Mouse (Mus musculus) T-cell, adult 2 months (primary cell): Measurements from ENCODE around the gene Higd1c.
"Not testable (repeated sequence)": the region's sequence is repeated elsewhere in the genome, so short reads cannot be mapped to it uniquely, and the experiment has no call there.

Source experiments
- DNase-seq: peaks from one replicate; pipeline ENCODE4 v3.0.0; 2022; ENCODE audit warnings: low spot score

The Higd1c gene

GRCm38 (mm10) chr15:100411731-100412130 is 47.4 kb downstream of the Higd1c start:
- DNase-seq: no peak

DNA sequence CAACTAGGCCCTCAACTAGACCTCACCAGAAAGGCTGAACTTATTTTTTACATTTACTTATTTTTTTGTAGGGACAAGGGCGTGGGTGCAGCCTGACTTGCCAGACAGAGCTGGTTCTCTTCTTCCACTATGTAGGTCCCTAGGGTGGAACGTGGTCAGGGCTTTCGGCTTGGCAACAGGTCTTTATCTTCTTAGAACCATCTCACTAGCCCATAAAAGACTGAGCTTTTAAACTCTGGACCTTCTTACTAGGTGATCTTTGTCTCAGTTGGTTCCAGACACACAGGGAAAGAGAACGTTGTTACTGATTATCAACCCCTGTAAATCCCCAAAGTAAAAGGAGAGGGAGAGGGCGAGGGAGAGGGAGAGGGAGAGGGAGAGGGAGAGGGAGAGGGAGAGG is 49.0 kb downstream of the Higd1c start:
- DNase-seq: no peak

GRCm38 (mm10) chr15:100414011-100414410 is 49.7 kb downstream of the Higd1c start:
- DNase-seq: peak; percentile 67

DNA sequence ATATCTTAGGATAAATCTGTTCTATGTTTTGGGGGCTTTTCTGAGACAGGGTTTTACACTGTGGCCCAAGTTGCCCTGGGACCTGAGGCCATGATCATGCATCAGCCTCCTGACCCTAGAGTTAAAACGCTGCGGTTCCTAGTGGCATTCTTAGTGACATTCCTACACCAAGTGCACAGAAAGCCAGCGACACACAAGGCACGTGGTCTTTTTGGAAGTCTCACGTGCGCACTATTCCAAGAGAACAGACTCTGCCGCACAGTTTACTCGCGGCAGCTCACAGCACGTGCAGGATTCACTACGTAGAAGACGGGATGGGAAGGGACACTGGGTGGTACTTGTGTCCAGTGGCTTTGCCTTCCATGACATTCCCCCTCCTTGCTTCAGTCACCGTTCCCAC is 50.6 kb downstream of the Higd1c start:
- no peak for DNase-seq

DNA sequence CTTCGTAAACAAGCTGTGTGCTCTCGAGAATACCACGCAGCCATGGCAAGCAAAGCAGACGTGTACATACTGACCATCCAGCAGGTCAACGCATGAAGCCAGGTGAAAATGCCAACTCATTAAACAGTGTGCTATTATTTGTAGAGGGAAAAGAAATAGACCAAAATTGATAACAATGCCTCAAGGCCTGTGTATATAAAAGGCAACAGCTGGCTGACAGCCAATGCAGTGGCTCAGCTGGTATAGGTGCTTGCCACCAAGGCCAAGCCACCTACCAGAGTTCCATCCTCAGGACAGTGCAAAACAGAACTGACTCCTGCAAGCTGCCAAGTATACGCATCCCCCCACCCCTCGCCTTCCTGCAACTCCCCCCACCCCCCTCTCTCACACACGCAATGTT is 51.3 kb downstream of the Higd1c start:
- DNase-seq: no peak

DNA sequence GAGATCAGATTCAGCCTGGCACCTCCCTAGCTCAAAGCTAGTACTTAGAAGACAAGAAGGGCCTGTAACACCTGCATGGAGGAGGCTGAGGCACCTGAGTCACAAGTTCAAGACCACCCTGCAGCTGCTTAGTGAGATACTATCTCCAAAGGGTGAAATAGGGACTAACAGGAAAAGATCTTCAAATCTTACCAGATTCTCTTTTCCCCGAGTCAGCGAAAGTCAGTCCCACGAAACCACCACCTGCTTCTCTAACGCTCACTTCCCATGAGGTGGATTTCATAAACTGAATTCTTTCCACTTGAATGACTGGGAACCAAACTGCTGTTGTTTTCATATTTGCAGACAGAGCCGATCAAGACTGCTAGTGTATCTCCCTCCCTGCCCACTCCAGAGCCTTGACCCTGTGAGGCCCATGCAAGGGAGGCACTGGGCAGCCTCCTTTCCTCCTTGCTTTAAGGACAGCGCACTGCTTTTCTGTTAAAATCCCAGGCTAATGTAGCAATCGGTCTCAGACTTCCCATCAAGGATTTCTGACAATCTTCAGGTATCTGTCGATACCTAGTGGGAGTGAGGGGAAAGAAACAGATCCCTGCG is 53.6 kb downstream of the Higd1c start:
- no peak for DNase-seq

DNA sequence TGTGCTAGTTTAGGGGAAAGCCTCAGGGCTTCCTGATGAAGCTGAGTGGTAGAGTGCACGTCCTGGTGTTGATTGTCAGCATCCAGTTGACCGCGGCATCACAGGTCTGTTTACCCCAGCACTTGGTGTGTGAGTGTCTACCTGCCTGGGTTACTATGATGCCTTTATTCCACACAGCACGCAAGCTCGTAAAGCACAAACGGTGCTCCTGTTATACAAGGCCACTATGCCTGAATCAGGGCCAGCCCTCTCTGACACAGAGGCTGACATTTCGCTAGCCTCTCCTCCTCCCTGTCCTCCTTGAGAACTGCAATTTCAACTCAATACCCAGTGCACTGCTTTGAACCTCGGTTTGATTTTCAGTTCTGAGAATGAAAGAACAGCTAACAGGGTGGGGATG is 55.0 kb downstream of the Higd1c start:
- DNase-seq: peak; percentile 69

DNA sequence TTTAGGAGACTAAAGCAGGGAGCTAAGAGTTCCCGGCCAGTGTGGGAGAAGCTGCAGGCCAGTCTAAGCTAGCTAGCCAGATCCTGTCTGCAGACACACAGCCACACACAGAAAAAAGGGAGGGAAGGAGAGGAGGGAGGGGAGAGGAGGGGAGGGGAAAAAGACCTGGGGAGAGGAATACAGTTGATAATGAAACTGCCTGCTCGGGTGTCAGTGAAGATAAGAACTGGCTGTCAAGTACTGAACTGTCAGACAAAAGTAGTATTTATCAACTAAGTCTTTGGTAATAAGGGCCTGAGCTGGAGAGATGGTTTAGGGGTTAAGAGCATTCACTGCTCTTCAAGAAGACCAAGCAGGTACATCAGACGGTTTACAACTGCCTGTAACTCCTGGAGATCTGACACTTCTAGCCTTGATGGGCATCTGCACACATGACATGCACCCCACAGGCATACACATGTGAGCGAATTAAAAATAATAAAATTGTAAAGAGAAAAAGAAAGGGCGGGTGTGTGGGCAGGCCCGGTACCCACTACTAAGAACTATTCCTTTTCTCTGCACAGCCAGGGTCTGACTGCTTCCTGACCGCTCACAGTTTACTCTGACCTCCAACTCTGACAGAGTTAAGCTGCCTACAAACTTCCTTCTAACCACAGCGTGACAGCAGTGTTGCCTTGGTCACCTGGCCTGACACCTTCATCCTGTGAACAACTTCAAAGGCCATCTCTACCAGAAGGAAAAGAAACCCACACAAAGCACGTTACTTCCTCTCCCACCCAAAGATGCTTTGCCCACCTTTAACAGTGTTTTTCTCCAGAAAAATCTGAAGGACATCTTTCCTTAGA is 55.8 kb downstream of the Higd1c start:
- DNase-seq: peak; percentile 38

DNA sequence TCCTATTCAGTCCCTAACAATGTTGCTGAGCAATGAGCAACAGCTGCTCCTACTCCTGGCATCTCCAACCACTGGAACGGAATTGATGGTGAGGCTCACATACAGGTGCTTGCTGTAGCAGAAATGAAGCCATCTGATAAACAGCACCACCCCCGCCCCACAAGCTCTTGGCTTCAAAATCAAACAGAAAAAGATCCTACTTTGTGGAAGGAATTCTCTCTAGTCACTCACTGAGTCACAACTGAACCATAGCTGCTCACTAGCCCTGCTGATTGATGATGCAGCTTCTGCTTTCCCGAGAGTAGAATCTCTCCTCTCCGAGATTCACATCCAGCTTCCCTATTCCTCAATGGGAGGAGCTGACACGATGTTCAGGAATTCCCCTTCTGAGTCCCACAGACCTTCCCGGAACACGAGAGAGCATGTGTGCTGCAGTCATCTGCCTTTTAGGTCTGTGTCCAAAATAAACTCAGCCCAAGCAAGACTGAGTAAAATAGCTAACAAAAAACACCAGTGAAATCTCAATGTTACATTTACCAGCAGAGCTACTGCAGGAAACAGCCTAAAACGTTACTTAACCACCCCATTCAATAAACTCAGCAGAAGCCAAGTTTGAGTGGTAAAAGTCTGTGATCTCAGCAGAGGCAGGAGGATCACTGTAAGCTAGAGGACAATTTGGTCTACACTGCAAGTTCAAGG is 56.9 kb downstream of the Higd1c start:
- DNase-seq: no peak

- not testable (repeated sequence) for DNase-seq
Measured at GRCm38 (mm10) chr15:100421758-100422197, 57.4 kb downstream of the Higd1c start, which contains the start of gene Gm5475. Gm5475 (plus strand) TSS chr15:100422147.

DNA sequence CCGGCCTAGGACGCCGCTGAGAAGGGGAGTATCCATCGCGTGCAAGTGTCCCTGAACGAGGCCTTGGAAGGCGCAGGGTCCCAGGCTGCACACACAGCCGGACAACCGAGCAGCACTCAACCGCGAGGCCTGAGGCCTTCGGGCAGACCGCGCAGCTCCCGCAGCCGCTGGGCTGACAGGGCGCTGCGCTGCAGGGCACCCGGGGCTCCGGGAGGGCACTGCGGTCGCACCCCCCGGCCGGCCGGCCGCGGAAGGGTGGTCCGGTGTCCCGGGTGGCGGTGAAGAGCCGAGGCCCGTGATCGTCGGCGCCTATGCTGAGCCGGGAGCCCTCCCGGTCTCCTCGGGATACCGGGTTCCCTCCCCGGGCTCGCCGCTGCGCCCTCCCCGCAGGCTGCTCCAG is 58.1 kb downstream of the Higd1c start:
- DNase-seq: peak; percentile 10

DNA sequence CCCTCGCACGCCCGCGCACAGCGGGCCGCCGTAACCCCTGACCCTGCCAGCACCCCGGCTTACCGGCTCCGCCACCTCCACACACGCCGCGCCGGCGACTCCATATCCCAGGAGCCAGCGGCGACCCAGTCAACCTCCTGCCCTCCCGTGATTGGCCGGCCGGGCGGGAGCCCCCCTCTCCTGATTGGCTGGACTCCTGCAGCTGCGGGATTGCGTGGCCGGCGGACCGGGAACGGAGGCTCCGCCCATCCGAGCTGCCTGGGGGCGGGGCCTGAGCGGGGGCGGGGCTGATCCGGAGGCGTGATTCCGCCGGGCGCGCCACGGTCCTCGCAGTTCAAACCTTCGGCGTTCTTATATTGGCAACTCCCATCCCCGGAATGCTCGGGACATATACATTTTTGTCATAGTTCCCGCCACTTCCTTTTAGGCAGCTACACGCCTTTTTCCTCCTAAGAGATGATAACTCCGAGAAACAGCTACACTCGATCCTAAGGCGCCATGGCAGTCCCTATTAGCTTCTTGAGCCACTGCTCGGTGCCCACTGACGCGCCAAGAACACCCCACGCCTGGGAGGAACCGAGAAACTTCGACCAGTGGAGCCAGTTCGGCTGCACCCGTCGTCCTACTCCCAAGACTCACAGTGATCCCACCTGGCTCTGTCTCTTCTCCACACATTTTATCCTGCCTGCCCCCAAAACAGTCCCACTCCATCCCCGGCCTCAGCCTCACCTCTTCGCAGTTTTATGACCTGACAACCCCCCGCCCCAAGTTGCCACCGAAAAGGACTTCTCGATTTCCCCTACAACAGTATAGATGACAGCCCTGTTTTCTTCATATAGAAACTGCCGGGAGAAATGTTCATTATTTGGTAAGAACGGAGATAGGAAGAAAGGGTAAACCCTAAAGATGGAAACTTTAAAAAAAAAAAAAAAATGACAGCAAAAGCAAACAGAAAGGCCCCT is 58.8 kb downstream of the Higd1c start:
- DNase-seq: peak; percentile 85

DNA sequence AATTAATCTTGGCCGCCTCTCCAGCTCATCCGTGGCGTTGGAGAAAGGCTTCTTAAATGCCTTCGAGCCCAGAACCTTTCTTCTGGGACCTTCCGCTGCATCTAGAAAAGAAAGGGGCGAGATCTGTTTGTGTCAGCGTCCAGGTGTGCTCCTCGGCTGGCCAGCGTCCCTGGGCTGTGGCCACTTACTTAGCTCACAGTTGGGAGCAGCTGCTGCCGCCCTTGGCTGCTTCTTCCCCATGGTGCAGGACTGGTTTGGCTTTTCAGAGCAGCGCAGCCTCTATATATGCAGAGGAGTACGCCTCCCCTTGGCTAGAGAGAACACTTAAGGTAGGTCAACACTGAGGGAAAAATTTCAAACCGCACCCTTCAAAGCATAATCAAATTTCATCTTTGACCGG is 59.6 kb downstream of the Higd1c start:
- peak; percentile 9 for DNase-seq

GRCm38 (mm10) chr15:100424396-100425122 is 60.2 kb downstream of the Higd1c start, which contains the start of gene Slc11a2:
Slc11a2 (minus strand) TSS chr15:100425072.
- no peak for DNase-seq

GRCm38 (mm10) chr15:100428296-100428905 is 64.1 kb downstream of the Higd1c start:
- DNase-seq: no peak

DNA sequence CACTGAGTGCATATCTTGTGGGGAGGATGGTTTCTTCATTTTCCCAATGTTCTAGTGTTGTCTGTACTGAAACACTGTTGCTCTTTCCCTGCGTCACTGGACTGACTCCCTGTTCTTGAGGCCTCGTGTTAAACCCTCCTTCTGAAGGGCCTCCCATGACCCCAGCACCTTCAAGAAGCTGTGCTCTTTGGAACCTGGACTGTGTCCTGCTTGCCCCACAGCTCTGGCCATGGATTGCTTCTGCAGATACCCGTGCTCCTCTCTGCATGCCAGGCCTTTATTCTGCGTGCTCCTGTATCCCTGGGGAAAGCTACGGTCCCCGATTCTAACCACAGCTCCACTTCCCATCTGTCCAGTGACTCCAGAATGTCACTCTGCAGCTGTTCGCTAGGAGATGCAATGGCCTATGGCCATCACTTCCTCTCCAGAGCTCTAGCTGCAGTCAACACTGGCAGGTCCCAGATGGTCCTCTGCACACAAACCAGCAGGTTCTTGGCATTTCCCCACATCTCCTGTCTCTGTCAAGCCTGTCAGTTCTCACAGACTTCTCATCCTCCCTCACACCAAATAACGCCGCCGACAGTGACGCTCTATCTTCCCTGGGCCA is 65.7 kb downstream of the Higd1c start:
- DNase-seq: no peak

- no peak for DNase-seq
Measured at GRCm38 (mm10) chr15:100433234-100433633, 68.9 kb downstream of the Higd1c start.
